Mouse (Mus musculus) liver, embryonic 14.5 days (tissue): ENCODE measurements around the gene Tnip3. TPM values are rescaled to one million over a fixed set of nuclear protein-coding genes. Genes with fewer than 3 reads are reported as not detected.

Experiments used
- ATAC-seq: fragments of 200-750 bp; cut with Nextera tagmentation; 2 replicates; pipeline ENCODE4 v1.8.0; 2017; ENCODE audit warnings: moderate number of reproducible peaks, mild to moderate bottlenecking, moderate library complexity; ENCODE audit not compliant: insufficient read depth
- DNase-seq, 3 experiments: peaks; one replicate each; pipeline ENCODE4 v3.0.0-alpha.2; 2012 to 2013; ENCODE audit warnings: low read depth in 3 of 3, low spot score in 3 of 3
- H3K27ac ChIP-seq: fragments of 300-500 bp; sonication (generic); 2 replicates; pipeline ENCODE4 v1.5.1; 2014; ENCODE audit warnings: moderate library complexity, mild to moderate bottlenecking, control low read depth, inconsistent platforms
- H3K27me3 ChIP-seq: fragments of 300-500 bp; sonication (generic); 2 replicates; pipeline ENCODE4 v1.6.1; 2014; ENCODE audit warnings: mild to moderate bottlenecking, low read length, moderate library complexity; ENCODE audit not compliant: control insufficient read depth, insufficient read depth
- H3K36me3 ChIP-seq: fragments of 300-500 bp; sonication (generic); replicated peaks from 2 replicates; pipeline ENCODE4 v1.6.1; 2014; ENCODE audit warnings: low read depth; ENCODE audit not compliant: control insufficient read depth, insufficient read depth
- H3K4me1 ChIP-seq, 2 experiments: fragments of 200-500 bp in 1 of 2; fragments of 300-500 bp in 1 of 2; sonication (generic) in 1 of 2; replicated peaks; 2 replicates each; pipeline ENCODE4 v1.6.1; 2012 to 2014; ENCODE audit warnings: antibody characterized with exemption in 1 of 2, inconsistent platforms in 1 of 2, low read length in 1 of 2; ENCODE audit not compliant: control insufficient read depth in 2 of 2, insufficient read depth in 2 of 2
- H3K4me2 ChIP-seq: fragments of 300-500 bp; sonication (generic); 2 replicates; pipeline ENCODE4 v1.6.1; 2014; ENCODE audit warnings: low read depth, mild to moderate bottlenecking, control low read depth, moderate library complexity
- H3K4me3 ChIP-seq, 2 experiments: fragments of 200-500 bp in 1 of 2; fragments of 300-500 bp in 1 of 2; sonication (generic) in 1 of 2; 2 replicates each; pipeline ENCODE4 v1.5.1; 2012 to 2014; ENCODE audit warnings: low read depth in 2 of 2, low read length in 2 of 2, mild to moderate bottlenecking in 2 of 2, control low read depth in 1 of 2, inconsistent platforms in 1 of 2, moderate library complexity in 1 of 2; ENCODE audit not compliant: insufficient read depth in 1 of 2
- H3K9ac ChIP-seq: fragments of 300-500 bp; sonication (generic); replicated peaks from 2 replicates; pipeline ENCODE4 v1.6.1; 2014; ENCODE audit warnings: mild to moderate bottlenecking, control low read depth, moderate library complexity
- H3K9me3 ChIP-seq: fragments of 300-500 bp; sonication (generic); 2 replicates; pipeline ENCODE4 v1.6.1; 2016; ENCODE audit warnings: low read length, mixed read lengths; ENCODE audit not compliant: control insufficient read depth
- CTCF ChIP-seq: IDR thresholded peaks from 2 replicates; pipeline ENCODE4 v1.5.1; 2016; ENCODE audit warnings: antibody characterized with exemption, low read depth, control low read depth
- EP300 ChIP-seq: IDR thresholded peaks from 2 replicates; pipeline ENCODE4 v1.6.1; 2016; ENCODE audit warnings: antibody characterized with exemption, low read depth
- WGBS: fragments of 180-500 bp; shearing (Covaris S2); extraction: QIAGEN DNeasy Blood & Tissue Kit; methylation state at CpG from one replicate; pipeline ENCODE4 v1.1.7; 2014; ENCODE audit not compliant: insufficient replicate concordance; 5-methylcytosine and 5-hydroxymethylcytosine counted together
- polyA plus RNA-seq, 2 experiments: library from polyadenylated mRNA; depleted of rRNA in 1 of 2; stranded (reverse) in 1 of 2; unstranded in 1 of 2; fragments of >200 nt; fragmentation: Nextera tagmentation in 1 of 2; extraction: Ambion mirVana in 1 of 2; gene quantifications; 2 replicates each; pipeline versions ENCODE4 v1.2.1 to v1.2.3; 2012 to 2014

The Tnip3 gene
- not detected in 2 replicates for polyA plus RNA-seq (2012; rRNA removed)
- polyA plus RNA-seq (2014; fragmentation: Nextera tagmentation; extraction: Ambion mirVana), result 0.09 and 0.17 TPM in 2 replicates

- DNase-seq (no peak), ATAC-seq (no peak)
- Histone ChIP-seq H3K4me2 (no peak within 1 kb of the TSS), H3K4me3 (no peak within 1 kb of the TSS), H3K27me3 (no peaks in the 10 kb centered on the region), H3K36me3 (no peaks in the 10 kb centered on the region), H3K4me1 (no peaks in the 10 kb centered on the region), H3K9ac (no peak within 1 kb of the TSS), H3K9me3 (no peaks in the 10 kb centered on the region), H3K27ac (no peak within 1 kb of the TSS)
- 59% methylated on average over 5 of the region's 5 CpGs for WGBS
- no peak for TF ChIP-seq EP300
- TF ChIP-seq CTCF, result no peak
These were observed at the start of gene Tnip3 for GRCm38 (mm10) chr6:65525192-65525591. TSS of gene Tnip3 (plus strand) at chr6:65525313.

DNA sequence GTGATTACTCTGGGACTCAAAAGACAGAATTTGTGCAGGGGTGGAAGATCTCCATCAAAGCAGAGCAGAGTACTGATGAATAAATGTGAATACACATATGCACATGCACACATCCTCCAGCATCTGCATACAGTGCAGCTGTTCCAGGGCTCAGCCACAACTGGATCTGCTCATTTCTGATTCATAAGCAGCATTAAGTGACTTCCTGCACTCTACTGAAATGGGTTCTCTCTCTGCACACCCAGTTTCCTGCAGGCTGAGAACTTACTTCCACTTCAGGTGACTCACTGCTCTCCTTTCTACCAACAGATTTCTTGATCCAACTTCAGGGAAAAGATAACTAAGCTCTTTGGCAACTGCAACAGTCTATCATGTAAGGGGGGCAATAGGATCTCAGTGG is 26.3 kb upstream of the Tnip3 start:
- DNase-seq (no peak), ATAC-seq (no peak)
- no peaks in the 10 kb centered on the region for H3K36me3 ChIP-seq
- no peak for TF ChIP-seq EP300
- TF ChIP-seq CTCF, result no peak
- no peaks in the 10 kb centered on the region for H3K27me3 ChIP-seq
- no peak overlapping the region for H3K4me3 ChIP-seq
- H3K4me2 ChIP-seq, result no peak overlapping the region
- no peaks in the 10 kb centered on the region for H3K4me1 ChIP-seq
- H3K9me3 ChIP-seq, result no peaks in the 10 kb centered on the region
- no peak overlapping the region for H3K27ac ChIP-seq
- H3K9ac ChIP-seq, result no peak overlapping the region

- H3K27ac ChIP-seq, result no peak overlapping the region
- DNase-seq, result peak; percentile 19 to 37 (median 24)
- no peaks in the 10 kb centered on the region for H3K4me1 ChIP-seq
- no peaks in the 10 kb centered on the region for H3K36me3 ChIP-seq
- WGBS, result 24% methylated on average over 4 of the region's 4 CpGs
- no peaks in the 10 kb centered on the region for H3K27me3 ChIP-seq
- H3K9me3 ChIP-seq, result no peaks in the 10 kb centered on the region
- no peak for TF ChIP-seq EP300
- peak; percentile 83 for TF ChIP-seq CTCF
- H3K4me3 ChIP-seq, result no peak overlapping the region
- no peak overlapping the region for H3K9ac ChIP-seq
- ATAC-seq, result no peak
- no peak overlapping the region for H3K4me2 ChIP-seq
These were observed 15.0 kb upstream of the Tnip3 start for GRCm38 (mm10) chr6:65510051-65510669.

DNA sequence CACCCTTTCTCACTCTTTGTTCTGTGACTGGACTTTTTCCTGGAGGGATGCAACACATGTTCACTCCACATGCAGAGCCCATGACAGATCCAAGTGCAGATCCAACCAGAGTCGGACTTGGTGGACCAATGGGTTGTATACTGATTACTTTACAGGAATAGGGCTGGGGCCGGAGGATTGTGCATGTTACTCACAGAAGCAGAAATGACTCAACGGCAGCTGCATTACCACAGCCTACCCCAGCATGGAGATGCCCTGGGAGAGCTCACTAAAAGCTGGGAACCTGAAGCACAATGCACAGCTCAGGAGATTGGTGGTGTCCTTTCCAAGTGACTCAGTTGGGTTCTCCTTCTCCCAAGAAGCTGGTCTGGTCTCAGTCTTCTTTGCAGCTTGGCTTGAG is 11.3 kb upstream of the Tnip3 start:
- ATAC-seq, result no peak
- WGBS, result 59% methylated on average over 3 of the region's 3 CpGs

GRCm38 (mm10) chr6:65516759-65517158 is 8.4 kb upstream of the Tnip3 start:
- WGBS, result 63% methylated on average over 8 of the region's 8 CpGs
- no peak for TF ChIP-seq EP300
- TF ChIP-seq CTCF, result no peak

More for the DNA sequence above, 11.3 kb upstream of the Tnip3 start:
- no peaks in the 10 kb centered on the region for H3K27me3 ChIP-seq
- no peaks in the 10 kb centered on the region for H3K36me3 ChIP-seq
- no peak overlapping the region for H3K4me3 ChIP-seq
- no peaks in the 10 kb centered on the region for H3K9me3 ChIP-seq
- H3K4me2 ChIP-seq, result no peak overlapping the region
- no peak for TF ChIP-seq EP300
- TF ChIP-seq CTCF, result no peak
- no peak for DNase-seq
- no peak overlapping the region for H3K27ac ChIP-seq
- no peaks in the 10 kb centered on the region for H3K4me1 ChIP-seq
- no peak overlapping the region for H3K9ac ChIP-seq

More at GRCm38 (mm10) chr6:65516759-65517158, 8.4 kb upstream of the Tnip3 start:
- Histone ChIP-seq H3K4me2 (no peak overlapping the region), H3K36me3 (no peaks in the 10 kb centered on the region), H3K4me1 (no peaks in the 10 kb centered on the region), H3K27ac (no peak overlapping the region), H3K27me3 (no peaks in the 10 kb centered on the region), H3K9me3 (no peaks in the 10 kb centered on the region), H3K9ac (no peak overlapping the region), H3K4me3 (no peak overlapping the region)
- ATAC-seq (no peak), DNase-seq (no peak)
